Mouse (Mus musculus) neutrophil, adult 59 days (primary cell): ENCODE data around the gene Vmn1r14. TPM values are rescaled to one million over a fixed set of nuclear protein-coding genes. Genes with fewer than 3 reads are reported as not detected.

Experiments used
- total RNA-seq, 2 experiments: library from RNA; stranded (reverse); gene quantifications; 1 replicate in 1 of 2; 2 replicates in 1 of 2; pipeline ENCODE4 v1.2.4; 2023

The Vmn1r14 gene
- total RNA-seq = not detected

GRCm38 (mm10) chr6:57231386-57231785, at the start of gene Vmn1r14:
TSS of gene Vmn1r14 (plus strand) at chr6:57231686.

DNA sequence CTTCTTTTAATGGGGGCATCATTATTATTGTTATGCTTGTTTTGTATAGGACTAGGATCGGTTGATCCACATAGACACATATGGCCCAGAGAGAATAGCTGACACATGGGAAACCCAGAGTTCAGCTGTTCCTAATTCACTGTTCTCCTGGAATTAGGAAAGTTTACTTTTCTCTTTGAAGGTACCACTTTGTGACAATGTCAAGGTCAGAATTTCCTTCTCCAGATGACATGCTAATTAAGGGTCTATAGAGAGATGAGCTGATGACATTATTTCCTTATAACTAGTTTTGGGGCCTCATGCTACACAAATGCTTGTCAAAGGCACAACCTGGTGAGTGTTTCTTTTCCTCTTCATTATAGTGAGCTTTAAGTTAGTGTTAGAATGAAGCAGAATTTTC, 28.5 kb upstream of the Vmn1r14 start, which contains the start of gene Vmn1r13:
TSS of gene Vmn1r13 (plus strand) at position 301 of the 400 bp plus-strand sequence.

GRCm38 (mm10) chr6:57257652-57258051, 26.2 kb downstream of the Vmn1r14 start, which contains the start of gene Vmn1r15:
TSS of gene Vmn1r15 (plus strand) at chr6:57257952.

Other genes starting within 250 kb of the Vmn1r14 start
- not detected for gene Vmn1r6, start 234.4 kb upstream of the Vmn1r14 start, total RNA-seq
- not detected for gene Vmn1r7, start 206.4 kb upstream of the Vmn1r14 start, total RNA-seq
- not detected for gene Vmn1r8, start 199.4 kb upstream of the Vmn1r14 start, total RNA-seq
- gene Vmn1r9, start 164.9 kb upstream of the Vmn1r14 start, total RNA-seq = not detected
- not detected for gene Vmn1r10, start 122.2 kb upstream of the Vmn1r14 start, total RNA-seq
- not detected for gene Vmn1r11, start 98.2 kb upstream of the Vmn1r14 start, total RNA-seq
- under 1 TPM; 0.09 to 0.20 TPM for gene Vmn1r12, start 74.8 kb upstream of the Vmn1r14 start, total RNA-seq
- not detected for gene Vmn1r13, start 28.4 kb upstream of the Vmn1r14 start, total RNA-seq
- not detected for gene Vmn1r15, start 26.3 kb downstream of the Vmn1r14 start, total RNA-seq
- not detected for gene Vmn1r16, start 97.8 kb downstream of the Vmn1r14 start, total RNA-seq
- gene Vmn1r17, start 132.0 kb downstream of the Vmn1r14 start, total RNA-seq = not detected
- not detected for gene Vmn1r18, start 164.1 kb downstream of the Vmn1r14 start, total RNA-seq
- gene Vmn1r19, start 172.1 kb downstream of the Vmn1r14 start, total RNA-seq = not detected
- gene Vmn1r20, start 197.2 kb downstream of the Vmn1r14 start, total RNA-seq = not detected